ENCODE assay signal across 26 mouse cellular contexts in genomic region chr8:15500973-15501372, GRCm38 (mm10).
DNase-seq lines count a peak whose midpoint lies in the region; ATAC-seq lines count a peak whose summit lies in the region.
"Had no signal": no experiment of that assay in that cellular context is flagged by ENCODE, and none has a peak within 500 bp of the region (broad histone marks: within the 10 kb centered on the region; RNA-seq: fewer than 3 reads in every experiment).

No protein-coding gene starts in this region.

- DNase-seq in frontal cortex, postnatal 10 days (ENCODE audit: low spot score in 2 of 2) = no peak
- peak; percentile 39 for DNase-seq in layer of hippocampus, adult 9-11 months
- no peak for DNase-seq in layer of hippocampus, postnatal 14 days (ENCODE audit: low spot score in 2 of 2)
- DNase-seq in retina, postnatal 1 day = peak; percentile 32
- no peak for DNase-seq in retina, embryonic 14.5 days (ENCODE audit: low spot score)
- DNase-seq in right cerebral cortex, postnatal 36 days (ENCODE audit: low spot score in 2 of 2) = peak; percentile 20 to 33
- no peak for DNase-seq in gastrocnemius, postnatal 14 days
- DNase-seq: adrenal gland, adult 8-10 months; cerebellum, adult 11 months; cerebellum, adult 9-10 months; cerebellum, postnatal 36 days; embryo, embryonic 11 days; gastrocnemius, adult 2 months; heart, adult 2 months; heart, postnatal 4 days; kidney, adult 8-10 months; kidney, postnatal 4 days; liver, embryonic 13.5 days; lung, adult 18-20 months; thymus, adult 18-20 months; thymus, postnatal 36 days had no signal

- peak; percentile 72 for ATAC-seq in frontal cortex, adult (ENCODE audit: low TSS enrichment)
- ATAC-seq: forebrain, embryonic 15.5 days; intestine, embryonic 16.5 days; lung, postnatal 0 days; midbrain, embryonic 13.5 days had no signal

- intact Hi-C loops in gastrocnemius, postnatal 14 days (cut with DNase I; ENCODE audit: low total_unique reads) = no loop called here

Comparison
In these comparisons a context has a peak if more than half of its experiments do, and no peak if none do; other contexts are left out.
1. DNase-seq: peak in layer of hippocampus, adult 9-11 months (single experiment), retina, postnatal 1 day (single experiment) and right cerebral cortex, postnatal 36 days (2 of 2); none in frontal cortex, postnatal 10 days (0 of 2), layer of hippocampus, postnatal 14 days (0 of 2), retina, embryonic 14.5 days (single experiment) and gastrocnemius, postnatal 14 days (single experiment).